Mouse (Mus musculus) T-helper 1 cell (primary cell): Measurements from ENCODE around the gene Vps13d.

Experiments used
- in situ Hi-C: fragments of 300-600 bp; cut with MboI, MseI; formaldehyde crosslinking; loops from one replicate; pipeline ENCODE4 v1.15.1; 2025; ENCODE audit warnings: high pct_unique_total_duplicates

Vps13d gene

GRCm38 (mm10) chr4:145009934-145010333, 184.9 kb downstream of the Vps13d start:
- in situ Hi-C loops, result loop anchor here (5.0 kb wide), 1 partner anchor 87 kb away; no protein-coding TSS in a partner anchor

DNA sequence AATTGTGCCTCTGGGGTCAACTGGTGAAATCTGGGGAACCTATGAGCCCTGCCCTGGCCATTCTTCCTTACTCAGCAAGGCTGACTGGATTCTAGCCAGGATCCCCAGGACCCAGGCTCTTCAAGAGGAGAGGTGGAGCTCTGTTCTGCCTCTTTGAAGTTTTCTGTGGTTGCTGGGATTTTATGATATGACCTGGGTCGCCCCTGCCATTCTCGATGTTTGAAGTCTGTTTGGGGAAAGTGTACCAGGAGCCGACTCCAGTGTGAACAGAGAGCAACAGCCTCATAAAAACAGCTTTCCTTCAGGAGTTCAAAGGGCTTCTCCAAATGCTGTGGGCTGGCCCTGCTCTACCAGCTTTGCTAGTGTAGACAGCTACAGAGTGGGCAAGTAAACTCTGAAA, 185.4 kb downstream of the Vps13d start:
- in situ Hi-C loops, result loop anchor here (5.0 kb wide), 1 partner anchor 88 kb away; no protein-coding TSS in a partner anchor

DNA sequence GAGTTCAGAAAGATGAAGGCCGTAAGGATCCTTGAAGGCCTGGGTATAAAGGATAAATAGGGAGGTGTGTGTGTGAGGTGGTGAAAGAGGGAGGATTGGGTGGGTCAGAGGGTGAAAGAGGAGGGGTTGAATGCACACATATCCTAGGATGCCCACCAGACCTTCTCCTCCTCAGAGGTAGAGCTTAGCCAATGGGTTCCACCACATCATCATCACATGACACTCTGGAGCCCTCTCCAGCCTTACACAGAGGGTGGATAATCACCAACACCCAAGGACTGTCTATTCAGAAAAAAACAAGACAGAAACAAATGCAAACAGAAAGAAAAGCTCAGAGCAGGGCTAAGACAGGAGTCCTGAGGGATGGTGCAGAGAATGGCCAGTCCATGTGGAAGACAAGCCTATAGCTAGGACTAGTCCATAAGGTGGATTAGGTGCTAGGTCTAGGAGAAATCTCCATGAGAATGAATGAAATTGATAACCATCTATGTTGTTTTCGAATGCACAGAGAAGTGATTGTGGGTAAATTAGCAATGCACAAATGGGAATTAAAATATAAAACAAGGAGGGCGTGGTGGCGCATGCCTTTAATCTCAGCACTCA, 188.8 kb downstream of the Vps13d start:
- in situ Hi-C loops, result loop anchor here (5.0 kb wide), 1 partner anchor 91 kb away; no protein-coding TSS in a partner anchor

DNA sequence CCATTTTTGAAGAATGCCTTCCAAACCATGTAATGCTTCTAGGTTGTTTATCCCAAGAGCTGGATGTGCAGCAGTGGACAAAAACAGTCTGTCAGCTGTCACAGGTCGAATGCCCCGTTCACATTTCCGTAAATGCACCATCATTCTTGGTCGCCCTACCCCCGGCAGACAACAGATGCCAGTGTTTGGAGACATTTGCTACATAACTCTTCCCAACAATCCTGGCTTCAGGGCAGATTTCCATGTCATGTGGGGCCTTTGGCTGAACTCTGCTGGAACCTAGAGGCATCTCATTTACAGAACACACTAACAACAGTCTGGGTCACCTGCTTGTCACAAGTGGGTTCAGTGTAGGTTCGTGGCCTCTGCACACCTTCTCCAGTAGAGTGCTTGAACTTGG, 190.6 kb downstream of the Vps13d start:
- in situ Hi-C loops, result no loop called here

DNA sequence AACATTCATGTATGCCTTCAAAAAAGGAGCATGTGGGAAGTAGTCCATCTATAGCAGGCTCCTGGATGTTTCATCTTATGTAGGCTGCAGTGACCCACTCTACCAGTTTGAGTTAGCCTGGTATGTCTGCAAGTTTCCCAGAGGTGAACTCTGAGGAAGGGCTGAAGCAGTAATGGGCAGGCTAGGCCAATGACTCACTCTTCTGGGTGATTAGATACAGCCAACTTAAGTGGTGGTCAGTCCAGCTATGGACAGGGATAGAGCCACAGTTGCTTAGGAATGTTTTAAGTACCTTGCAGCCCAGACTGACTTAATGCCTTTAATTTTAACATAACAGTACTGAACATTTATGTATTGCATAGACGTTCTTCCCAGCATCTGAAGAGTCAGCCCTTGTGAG, 192.1 kb downstream of the Vps13d start:
- in situ Hi-C loops, result no loop called here

DNA sequence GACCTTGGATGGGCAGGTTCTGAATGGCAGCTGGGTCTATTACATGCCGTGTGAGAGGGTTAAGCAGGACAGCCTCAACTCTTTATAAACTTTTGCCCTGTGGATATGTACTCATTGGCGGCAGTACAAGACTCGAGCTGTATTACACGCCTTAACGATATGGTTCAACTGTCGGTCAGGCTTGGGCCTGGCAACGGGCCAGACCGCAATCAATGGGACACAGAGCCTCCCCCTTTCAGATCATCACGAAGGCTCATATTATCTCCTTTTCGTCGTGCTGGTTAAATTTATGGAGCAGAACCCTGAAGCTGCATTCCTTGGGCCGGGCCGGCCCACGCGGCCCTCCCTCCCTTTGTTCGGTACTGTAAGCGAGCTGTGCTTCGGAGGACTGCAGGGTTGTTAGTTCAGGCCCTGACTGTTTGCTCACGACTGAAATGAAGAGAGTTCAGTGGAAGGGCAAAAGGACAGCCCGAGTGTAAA, 194.9 kb downstream of the Vps13d start:
- in situ Hi-C loops, result no loop called here

DNA sequence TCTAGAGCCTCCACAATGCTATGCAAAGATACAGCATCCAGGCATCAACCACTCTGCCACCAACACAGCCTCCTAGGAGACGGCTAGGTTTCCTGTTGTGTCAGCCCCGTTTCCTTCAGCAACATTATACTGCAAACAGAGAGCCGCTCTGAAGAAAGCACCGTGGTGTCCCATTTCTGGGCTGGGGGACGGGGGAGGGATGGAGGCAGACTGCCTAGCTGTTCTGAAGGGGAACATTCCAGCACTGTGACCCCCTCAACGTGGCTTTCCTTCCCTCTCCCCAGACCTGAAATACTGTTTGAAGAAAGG, 195.3 kb downstream of the Vps13d start:
- in situ Hi-C loops, result no loop called here

DNA sequence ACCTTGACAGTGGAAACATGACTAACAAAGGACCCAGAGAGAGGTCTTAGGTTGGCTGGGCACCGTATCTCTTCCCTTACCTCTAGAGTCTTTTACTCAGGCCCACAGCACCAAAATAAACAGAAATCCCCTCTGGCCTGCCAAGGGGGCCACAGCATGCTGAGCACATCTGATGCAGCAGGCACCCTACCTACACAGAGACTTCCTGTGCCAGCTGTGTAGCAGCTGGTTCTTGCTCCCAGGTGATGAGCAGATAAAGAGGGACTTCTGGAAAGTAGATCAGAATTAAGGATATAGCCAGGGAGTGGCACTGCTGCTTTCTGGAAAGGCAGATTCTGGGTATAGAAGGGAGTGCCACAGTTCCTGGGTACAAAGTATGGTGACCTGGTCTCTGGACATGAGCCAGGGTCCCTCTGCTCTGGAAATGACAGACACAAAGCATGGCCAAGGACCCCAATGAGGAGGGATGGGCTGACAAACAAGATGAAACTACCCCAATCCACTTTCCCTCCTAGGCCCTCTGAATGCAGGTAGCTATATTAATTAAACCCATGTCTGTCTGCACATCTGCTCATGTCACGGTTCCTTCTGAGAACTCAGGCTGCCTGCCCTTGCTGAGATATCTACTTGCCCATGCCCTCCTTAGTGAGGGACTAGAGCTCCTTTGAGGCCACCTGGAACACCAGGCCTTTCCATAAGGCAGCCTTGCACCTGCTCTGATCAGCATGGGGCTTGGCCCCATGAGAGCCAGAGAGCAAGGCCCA, 195.8 kb downstream of the Vps13d start:
- in situ Hi-C loops, result no loop called here

- in situ Hi-C loops, result no loop called here
Observed at GRCm38 (mm10) chr4:144997887-144998658, 196.7 kb downstream of the Vps13d start.

GRCm38 (mm10) chr4:144996996-144997820, 197.6 kb downstream of the Vps13d start:
- in situ Hi-C loops, result no loop called here

GRCm38 (mm10) chr4:144995826-144996225, 199.0 kb downstream of the Vps13d start:
- in situ Hi-C loops, result no loop called here

DNA sequence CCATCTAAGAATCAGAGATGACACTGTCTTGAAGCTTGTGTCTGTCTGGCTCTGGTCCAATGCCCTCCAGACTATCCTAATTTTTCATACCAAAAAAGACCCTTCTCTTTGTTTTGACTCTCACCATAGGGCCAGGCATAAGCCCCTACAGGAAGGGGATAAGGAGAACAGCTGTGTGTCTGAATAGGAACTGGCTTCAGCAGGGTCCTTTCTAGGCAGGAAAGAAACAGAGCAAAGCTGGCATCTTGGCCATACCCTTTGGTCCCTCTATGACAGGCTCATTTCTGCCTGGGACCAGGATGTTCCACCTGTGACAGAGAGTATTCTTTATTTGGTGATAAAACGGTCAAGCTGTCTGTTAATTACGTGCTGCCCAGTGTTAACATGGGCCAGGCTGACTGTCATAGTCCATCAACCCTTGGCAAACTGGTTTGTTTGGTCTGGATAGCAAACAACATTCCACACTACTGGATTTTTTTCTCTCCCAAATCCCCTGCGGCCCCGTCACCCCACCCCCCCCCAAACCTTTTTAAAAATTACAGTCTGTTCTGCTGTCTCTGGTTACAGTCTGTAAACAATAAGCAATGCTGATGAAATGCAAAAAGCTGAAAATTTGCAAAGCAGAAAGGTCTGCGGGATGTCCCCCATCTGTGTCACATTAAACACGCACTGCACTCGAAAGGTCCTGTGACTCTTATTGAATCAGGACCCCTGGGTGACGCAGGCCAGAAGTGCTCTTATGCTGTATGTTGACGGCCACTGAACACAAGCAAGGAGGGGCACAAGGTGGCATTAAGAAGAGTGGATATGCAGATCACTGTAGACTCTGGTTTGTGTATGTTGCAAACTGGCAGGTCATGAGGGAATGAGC, 201.5 kb downstream of the Vps13d start:
- in situ Hi-C loops, result no loop called here

- in situ Hi-C loops, result no loop called here
Observed at GRCm38 (mm10) chr4:144992413-144992812, 202.4 kb downstream of the Vps13d start.

- in situ Hi-C loops, result loop anchor here (10.0 kb wide), 1 partner anchor 316 kb away; no protein-coding TSS in a partner anchor
Observed at GRCm38 (mm10) chr4:144988443-144989206, 206.2 kb downstream of the Vps13d start.

DNA sequence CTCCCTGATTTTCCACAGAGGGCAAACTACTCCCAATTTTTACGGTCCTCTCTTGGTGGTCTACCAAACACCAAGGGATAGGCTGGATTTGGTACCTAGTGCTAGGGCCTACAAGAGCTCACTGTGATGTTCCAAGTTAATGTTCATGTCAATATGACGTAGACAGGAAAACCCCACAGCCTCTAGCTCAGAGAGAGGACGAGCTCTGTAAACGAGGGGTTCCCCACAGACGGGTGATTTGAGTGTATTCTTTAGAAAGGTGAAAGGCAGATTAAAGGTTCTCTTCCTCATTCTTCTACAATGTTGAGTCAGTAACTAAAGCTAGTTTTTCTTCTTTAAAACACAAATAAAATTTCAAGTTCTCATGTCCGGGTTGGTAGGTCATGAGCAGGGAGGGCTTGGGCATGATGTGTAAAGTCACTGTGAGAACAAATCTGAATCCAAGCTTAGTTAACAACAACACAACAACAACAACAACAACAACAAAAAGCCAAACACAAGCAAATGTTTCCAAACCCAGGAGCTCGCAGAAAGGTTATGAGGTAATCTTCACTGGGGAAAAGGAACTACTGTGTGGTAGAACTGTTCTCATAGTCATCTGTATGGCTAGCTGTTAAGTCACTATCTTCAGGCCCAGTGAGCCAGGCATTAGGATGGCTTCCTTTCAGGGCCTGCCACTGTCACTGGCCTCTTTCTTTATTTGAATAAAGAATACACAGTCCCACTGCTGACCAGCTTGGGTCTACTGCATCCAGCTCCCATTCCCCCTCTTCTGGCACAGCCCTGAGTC, 208.6 kb downstream of the Vps13d start:
- in situ Hi-C loops, result loop anchor here (10.0 kb wide), 1 partner anchor 319 kb away; no protein-coding TSS in a partner anchor

- in situ Hi-C loops, result loop anchor here (10.0 kb wide), 1 partner anchor 321 kb away; no protein-coding TSS in a partner anchor
Observed at GRCm38 (mm10) chr4:144983821-144984371, 210.9 kb downstream of the Vps13d start.

GRCm38 (mm10) chr4:144983228-144983744, 211.5 kb downstream of the Vps13d start:
- in situ Hi-C loops, result loop anchor here (10.0 kb wide), 1 partner anchor 322 kb away; no protein-coding TSS in a partner anchor
